Mouse (Mus musculus) layer of hippocampus, adult 9-11 months (tissue): ENCODE results near the gene Tmem204.

Experiments
- DNase-seq: peaks from one replicate; pipeline ENCODE4 v3.0.0; 2022

Gene Tmem204

DNA sequence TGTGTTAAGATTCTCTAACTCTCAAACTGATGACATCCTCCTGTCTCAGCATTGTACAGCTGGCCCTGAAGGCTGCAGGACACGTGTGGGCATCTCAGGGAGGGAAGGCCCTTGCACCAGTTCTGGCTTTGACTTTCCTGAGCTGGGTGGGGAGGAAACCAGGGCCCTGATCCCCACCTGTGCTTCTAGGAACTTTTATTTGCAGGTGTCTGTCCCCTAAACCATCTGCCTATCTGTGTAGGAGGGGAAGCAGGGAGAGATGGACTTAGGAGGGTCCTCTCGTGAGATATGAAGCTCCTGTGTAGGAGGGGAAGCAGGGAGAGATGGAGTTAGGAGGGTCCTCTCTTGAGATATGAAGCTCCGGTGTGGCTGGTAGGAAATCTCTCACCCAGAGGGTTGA, 504 bp downstream of the Tmem204 start:
- DNase-seq = no peak

DNA sequence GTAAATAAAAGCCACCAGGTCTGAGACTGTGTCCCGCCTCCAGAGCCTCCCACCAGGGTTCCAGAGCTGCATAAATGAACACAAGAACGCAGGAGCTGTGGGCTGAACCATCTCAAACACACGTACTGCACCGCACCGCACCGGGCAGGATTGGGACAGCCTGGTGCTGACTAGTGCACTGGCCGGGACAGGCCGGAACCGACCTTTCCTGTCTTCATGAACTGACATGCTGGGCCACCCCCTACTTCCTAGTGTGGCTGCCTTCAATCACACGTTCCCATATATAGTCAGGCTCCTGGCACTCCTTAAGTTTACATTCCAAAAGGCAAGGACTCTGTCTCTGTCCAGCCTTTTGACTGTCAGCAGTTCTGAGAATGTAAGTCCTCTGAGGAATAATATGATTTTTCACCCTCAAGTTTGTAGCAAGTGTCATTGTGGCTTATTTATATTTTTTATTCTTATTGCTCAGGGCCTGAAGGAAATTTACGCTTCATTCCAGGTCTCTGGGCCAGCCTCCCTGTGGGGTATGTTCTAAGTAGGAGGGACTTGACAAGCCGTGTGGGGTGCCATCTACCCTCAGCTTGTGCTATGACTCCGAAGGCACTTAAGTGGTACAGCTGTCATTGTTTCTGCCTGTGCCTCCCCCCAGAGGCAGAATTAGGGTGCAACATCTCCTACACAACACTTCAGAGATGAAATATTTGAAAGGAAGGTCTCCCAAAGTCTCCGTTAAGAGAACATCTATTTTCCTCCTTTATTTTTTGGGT, 1.1 kb downstream of the Tmem204 start:
- DNase-seq = peak; percentile 38

DNA sequence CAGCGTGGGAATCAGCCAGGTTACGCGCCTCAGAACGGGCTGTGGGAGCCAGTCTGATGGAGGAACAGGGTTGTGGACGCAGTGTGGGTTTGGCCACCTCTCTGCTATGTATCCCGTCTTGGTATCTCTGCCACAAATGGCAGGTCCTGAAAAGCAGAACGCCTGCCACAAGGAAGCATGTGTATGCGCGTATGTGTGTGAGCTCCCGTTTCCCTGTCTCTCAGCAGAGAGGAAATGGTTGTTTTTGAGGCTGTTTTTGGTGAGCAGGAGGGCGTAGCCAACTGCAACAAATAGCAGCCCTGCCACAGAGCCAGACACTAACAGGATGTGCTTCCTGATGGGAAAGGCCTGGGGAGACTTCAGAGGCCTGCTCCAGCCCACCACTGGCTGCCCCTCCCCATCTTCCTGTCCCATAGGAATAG, 2.4 kb downstream of the Tmem204 start:
- DNase-seq = no peak

DNA sequence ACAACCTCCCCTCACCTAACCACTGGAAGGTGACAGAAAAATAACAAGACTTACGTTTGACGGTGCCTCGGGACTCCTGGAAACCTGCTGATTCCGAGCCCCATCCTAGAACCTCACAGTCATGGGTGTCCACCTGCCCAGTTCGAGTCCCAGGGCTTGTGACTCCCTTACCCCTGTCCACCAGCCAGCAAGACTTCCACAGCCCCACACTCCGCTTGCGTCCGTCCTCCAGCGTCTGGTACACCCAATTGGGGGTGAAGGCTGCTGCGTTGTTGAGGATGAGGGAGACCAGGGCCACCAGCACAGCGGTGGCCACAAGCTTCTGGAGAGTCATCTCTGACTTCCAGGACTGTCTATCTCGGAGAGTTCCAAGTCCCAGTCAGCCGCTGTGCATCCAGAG, 3.2 kb downstream of the Tmem204 start:
- no peak for DNase-seq

DNA sequence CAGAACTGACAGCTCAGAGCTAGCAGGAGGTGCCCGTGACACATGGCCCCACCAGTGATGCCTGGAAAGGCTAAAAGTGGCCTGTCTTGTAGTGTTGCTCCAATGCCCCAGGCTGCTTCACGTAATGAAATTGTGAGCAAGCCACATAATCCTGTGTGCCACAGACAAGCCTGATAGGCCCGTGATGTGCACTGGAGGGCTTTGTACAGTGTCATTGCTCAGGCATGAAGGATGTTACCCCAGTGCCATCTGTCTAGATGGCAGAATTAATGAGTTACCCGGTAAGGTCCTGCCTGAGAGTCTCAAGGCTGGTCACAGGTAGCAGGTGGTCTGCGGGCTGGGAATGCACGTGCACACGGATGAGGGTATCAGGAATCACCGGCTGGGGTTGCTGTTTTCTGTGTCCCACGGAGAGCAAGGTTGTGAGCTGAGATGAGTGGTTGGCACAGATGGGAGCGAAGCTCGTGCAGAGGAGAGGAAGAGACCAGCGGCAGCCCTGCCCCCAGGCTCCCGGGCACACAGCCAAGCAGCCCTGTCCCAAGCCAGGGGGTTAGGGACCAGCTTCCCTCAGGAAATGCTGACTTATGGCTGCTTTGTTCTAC, 5.5 kb downstream of the Tmem204 start:
- DNase-seq = peak; percentile 59

DNA sequence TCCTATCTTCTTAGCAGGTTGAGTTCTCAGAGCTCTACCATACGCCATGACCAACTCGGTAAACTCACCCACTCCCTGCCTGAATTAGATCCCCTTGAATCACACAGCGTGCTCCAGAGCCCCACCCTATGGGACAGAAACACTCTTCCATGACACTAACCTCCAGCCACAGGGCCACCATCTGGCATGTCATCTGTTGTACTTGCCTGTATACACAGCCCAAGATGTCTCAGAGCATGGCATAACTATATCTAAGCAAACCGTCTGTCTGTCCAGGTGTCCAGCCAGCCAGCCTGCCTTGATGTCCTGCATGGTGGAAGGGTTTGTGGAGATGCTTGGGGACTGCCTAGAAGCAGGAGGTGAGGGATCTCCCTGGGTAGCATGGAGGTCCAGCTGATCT, 6.5 kb downstream of the Tmem204 start:
- no peak for DNase-seq

DNA sequence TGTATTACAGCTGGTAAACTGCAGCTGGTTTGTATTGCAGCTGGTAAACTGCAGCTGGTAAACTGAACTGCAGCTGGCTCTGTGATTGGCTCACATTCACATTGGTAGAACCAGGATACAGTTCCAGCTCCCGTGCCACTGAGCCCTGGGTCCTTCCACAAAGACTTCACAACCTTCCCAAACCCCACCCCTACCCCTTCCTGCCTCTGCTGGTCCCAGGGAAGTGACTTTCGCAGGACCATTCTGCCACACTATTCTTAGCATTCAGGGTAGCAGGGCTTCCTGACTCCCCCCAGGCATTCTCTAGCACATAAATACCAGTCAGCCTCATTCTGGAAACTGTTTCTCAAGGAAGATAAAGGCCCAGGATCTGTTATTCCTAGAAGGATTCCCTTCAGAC, 14.7 kb downstream of the Tmem204 start:
- DNase-seq = no peak

DNA sequence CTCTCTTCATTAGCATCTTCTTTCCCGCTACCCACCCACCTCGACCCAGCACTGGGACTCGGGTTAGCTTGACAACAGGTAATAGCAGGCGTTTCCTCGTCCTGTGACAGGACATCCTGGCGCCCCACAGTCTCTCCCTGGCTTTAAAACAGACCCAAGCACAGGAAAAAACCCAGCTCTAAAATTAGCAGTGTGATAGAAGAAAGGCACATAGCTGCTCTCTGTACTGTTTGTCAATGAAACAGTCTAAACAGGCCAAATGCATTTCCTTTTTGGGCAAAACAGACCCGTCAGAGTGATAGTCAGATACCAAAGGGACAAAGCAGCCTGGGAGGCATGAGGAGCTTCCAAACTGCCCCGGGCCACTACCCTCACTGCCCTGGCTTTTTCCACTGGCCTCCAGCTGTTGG, 15.9 kb downstream of the Tmem204 start:
- DNase-seq = no peak

DNA sequence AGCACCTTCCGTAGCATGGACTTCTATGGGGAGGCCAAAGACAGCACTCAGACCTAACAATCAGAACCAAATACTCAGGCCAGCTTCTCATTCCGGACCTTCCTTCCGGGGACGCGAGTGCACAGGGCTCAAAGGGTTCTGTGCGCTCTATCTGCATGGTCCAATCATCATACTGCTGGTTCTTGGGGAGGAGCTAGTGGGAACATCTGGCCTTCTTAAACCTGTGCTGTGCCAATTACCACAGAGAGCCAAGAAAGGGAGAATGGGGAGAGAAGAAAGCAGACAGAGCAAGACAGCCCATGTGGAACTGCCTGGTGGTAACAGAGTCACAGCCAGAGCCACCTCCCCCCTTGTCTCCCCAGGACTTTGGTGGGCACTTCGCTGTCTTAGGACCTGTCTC, 16.8 kb downstream of the Tmem204 start:
- no peak for DNase-seq

DNA sequence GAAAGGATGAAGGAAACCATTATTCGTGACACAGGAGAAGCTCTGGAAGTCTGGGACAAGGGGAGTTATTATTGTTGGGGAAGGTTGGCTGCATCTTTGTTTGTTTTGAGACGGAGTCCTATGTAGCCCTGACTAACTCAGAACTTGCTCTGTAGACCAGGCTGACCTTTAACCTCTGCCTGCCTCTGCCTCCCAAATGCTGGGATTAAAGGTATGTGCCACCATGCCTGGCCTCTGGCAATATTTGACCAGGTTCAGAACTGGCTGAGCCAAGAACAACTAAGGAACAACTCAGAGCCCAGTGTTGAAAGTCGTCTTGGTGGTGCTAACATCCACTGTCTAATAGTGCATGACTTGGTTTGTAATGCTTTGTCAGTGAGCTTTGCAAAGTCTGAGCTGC, 18.2 kb downstream of the Tmem204 start:
- no peak for DNase-seq

DNA sequence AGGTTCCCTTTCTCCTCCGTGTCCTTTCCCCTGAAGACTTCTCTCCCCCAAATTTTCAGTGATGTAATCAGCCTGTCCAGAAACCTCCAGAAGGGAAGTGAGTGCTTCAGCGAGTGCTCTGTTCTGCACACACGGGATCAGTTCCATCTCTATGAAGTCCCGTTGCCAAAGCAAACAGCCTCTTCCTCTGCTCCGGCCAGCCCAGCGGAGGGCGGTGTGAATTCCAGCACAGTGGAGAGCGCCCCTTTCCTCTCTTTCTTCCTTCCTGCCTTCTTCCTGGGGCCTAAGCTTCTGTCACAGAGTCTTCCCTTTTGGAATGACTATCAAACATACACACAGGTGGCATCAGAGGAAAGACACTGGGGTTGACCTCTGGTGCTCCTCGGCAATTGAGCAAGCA, 19.0 kb downstream of the Tmem204 start:
- no peak for DNase-seq

DNA sequence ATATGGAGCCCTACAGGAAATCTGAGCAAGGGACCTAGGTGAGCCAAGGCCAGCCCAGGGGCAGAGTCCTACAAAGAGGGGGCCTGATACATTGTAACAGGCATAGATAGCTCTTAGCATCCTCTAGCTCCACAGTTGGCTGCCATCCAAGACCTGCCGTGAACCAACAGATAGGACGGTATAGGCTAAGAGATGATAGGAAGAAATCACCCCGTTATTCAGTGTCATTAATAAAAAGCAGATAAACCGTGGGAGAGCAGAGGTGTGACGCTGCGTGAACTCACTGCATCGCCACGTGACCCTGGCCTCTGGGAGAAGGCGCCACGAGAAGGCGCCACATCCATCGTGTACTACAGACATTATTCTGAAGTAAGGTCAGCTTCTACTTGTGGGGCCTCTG, 19.5 kb downstream of the Tmem204 start:
- no peak for DNase-seq

DNA sequence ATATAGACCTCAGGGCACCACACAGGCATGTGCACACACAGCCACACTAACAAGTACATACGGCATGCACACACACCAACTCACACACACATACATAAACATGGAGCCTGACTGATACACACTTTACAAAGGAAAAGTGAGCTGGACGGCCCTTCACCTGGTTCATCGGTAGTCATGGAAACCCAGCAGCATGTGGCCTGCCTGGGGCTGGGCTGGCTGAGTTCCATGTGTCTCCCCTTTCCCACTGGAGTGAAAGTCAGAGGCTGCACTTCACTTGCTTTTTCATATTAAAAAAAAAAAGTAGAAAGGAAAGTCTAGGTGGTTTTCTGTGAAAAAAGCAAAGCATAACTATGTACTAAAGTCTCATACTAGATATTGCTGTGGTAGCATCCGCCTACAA, 20.1 kb downstream of the Tmem204 start:
- no peak for DNase-seq

DNA sequence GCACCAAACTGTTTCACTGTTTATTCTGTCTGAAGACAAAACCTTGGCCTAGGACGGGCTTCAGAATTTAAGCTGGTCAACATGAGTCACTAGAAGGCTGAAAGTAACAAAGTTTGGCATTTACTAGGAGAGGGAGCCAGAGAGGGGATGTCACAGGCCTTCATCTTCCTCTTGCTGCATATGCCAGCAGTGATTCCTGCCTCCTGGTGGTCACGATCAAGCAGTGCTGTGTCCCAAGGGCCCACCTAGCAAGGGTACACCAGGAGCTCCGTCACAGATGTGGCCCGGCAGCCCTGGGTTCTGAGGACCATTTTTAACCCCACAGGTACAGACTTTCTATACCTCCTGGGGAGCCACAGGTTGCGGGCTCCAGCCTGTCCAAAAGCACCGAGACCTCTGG, 26.4 kb downstream of the Tmem204 start:
- no peak for DNase-seq

DNA sequence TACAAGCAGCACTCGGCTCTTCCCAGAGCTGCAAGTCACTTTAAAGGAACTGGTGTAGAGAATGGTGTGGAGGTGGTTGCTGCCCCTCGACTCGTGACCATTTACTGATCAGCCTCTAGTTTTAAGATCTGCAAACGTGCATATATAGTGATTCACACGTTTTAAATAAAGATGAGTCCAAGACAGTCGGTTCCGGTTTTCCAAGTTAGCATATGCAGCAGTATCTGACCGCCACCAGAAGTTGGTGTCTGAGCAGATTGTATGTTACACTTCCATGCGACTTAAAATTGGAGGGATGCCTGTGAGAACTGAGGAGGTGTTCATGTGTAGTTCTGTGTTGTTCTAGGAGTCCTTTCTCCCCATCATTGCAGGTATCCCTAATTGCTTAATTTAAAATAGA, 30.1 kb downstream of the Tmem204 start:
- DNase-seq = no peak

DNA sequence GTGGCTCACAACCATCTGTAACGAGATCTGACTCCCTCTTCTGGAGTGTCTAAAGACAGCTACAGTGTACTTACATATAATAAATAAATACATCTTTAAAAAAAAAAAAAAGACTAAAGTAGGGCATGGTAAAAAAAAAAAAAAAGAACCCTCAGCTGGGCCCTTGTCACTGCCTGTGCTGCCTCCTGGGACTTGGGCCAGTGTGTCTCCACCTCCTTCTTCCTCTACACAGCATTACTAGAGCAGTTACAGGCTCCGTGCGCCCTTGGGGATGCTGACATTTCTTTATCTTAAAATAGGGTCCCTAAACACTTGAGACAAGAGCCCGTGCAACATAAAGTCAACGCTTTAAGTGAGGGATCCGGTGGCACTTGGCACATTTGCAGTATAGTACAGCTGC, 36.2 kb downstream of the Tmem204 start:
- DNase-seq = no peak

DNA sequence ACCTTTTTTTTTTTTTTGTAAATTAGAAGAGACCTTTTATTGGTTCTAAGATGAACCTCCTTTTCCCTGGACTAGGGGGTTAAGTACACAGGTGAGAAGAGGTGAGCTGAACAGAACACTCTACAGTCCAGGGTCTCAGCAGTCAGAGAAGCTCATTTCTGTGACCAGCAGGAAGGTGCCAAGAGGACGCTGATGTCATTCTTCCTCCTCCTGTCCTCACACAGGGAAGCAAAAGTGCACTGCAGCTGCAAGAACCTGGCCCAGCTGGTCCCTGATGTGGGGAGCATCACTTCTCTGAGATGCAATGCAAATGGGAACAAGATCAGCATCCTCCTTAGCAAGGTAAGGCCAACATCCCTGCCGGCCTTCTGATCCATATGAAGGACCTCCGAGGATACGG, 38.1 kb downstream of the Tmem204 start:
- no peak for DNase-seq

DNA sequence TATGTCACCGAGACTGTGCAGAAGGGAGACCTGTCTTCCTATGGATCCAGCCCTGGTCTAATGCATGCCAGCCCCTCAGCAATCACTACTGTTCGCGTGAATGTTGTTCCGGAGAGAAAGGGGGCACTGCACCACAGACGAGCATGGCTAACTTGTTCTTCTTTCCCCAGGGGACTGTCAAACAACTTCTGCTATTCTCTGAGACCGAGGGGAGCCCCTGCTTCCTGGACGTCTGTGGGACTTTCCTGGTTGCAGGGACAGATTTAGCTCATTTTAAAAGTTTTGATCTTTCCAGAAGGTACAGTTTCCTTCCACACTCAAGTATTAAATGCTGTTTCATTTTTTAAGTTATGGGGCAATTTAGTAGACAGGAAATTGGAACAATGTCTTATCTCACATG, 38.5 kb downstream of the Tmem204 start:
- DNase-seq = no peak

DNA sequence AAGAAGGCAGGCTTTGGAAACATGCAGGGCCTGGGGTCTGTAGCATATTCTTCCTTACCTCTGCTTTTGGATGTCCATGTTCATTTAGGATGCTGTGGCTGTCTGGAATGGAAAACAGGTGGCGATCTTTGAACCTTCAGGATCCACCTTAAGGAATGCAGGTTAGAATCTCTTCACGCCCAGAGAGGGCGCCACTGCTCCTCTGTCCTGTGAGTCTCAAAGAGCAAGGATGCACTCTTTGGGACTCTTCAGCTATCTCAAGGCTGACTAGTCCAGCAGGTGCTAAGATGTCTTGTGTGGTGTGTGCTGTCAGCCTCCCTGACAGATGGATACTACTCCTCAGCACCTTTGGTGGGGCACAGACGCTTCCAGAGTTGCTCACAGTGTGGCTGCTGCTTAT, 47.2 kb downstream of the Tmem204 start:
- no peak for DNase-seq

DNA sequence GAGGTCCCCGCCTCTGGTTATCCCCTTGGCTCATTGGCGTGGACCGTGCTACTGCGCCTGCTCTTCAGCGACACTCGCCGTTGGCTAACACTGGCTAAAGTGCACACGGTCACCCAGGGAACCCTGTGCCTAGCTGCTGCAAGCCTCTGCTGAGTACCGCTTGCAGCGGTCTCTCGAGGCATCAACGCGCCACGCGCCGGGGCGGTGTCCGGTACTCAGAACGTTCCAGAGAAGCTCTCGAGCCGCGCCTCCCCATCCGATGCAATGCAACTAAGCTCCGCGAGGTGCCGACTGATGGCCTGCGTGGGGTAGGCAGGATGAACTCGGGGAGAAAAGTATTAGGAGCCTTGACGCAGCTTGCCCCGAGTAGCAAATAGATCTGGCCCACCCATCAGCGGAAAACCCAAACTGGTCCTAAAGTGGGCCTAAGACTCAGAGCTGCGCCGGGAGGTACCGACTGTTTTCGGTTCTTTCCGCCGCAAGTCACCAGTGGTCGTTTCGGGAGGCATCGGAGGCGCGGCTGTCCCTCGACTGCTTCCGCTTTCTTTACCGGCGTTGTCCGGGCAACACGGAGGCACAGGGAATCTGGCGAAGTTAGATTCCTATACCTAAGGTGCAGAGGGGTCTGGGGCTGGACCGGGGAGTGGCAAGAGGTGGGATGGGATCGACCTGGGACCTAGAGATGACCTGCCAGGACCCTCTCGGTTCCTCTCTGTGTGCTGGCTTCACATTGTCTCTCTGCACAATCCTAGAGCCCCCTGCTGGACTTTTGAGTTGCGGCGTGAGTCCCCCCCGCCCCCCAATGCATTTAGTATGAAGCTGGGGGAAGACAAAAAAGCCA, 66.9 kb downstream of the Tmem204 start:
- peak; percentile 78 for DNase-seq

DNA sequence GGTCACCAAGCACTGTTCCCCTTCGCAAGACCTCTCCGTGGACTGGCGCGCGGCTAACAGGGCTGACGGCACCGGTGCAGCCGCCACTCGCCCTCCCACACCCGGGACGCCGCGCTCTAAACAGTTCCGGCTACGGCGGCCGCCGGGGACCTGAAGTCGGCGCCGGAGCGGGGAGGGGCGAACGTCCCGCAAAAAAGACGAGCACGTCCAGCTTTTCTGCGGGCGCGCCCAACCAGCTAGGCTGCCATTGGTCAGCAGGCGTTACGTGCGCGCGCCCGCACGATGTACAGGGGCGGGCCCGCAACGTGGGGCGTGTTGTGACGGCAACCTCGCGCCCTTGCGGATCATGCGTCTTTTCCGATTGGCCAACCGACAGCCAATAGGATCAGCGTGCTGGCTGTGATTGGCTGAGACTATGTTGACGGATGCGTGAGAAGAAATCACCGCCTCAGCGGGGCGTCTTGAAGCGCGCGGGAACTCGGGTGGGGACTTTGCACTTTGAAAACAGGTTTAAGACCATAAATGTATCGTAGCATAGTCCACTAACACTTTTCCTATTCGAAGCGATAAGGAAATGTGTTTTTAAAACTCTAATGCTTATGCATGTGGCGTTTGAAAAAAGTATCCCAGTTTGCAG, 67.6 kb downstream of the Tmem204 start, which contains the start of the genes Cramp1l and Ift140:
Cramp1l (minus strand) TSS at position 134 of the 637 bp plus-strand sequence.
Ift140 (plus strand) TSS at position 431 of the 637 bp plus-strand sequence.
- peak; percentile 100 for DNase-seq

DNA sequence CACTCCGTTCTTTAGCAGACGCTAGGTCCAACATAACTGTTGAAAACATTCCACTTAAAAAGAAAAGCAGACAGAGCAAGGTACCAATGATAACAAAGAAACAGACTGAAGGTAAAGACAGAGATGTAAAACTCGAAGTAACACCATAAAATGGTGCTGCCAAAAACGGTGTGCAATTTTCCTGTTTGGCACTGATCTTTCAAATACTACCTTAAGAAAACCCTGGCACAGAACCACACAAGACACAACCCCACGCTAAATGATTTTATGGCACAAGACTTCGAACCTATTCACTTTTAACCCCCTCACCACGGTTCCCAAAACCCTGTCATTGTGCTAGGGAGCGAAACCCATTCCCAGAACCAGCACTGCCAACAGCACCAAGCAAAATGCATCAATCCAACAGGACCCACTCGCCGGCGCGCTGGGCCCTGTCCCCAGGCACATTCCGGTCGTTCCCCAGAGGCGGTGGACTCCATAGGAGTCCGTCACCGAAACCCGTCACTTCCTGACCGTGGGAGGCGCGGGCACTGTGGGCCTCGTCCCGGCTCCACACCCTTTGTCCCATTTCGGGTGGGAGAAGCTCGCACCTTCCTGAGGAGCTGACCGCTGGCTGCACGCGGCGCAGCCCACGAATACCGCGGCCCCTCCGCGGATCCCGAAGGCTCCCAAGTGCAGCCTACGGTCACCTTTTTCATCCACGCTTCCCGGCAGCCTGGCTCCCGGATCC, 68.4 kb downstream of the Tmem204 start:
- peak; percentile 46 for DNase-seq
